ENCODE assay signal across 25 mouse cellular contexts in genomic region chr16:50697722-50698121, GRCm38 (mm10).
"Had no signal": no experiment of that assay in that cellular context is flagged by ENCODE, and none has a peak within 500 bp of the region (broad histone marks: within the 10 kb centered on the region; RNA-seq: fewer than 3 reads in every experiment).

No protein-coding gene starts in this region.

- H3K9ac ChIP-seq: embryonic facial prominence, embryonic 12.5 days; embryonic facial prominence, embryonic 13.5 days; embryonic facial prominence, embryonic 15.5 days; forebrain, embryonic 12.5 days; forebrain, embryonic 13.5 days; forebrain, embryonic 15.5 days; forebrain, postnatal 0 days had no signal

- H3K4me2 ChIP-seq: embryonic facial prominence, embryonic 12.5 days; embryonic facial prominence, embryonic 13.5 days; embryonic facial prominence, embryonic 15.5 days; forebrain, embryonic 12.5 days; forebrain, embryonic 13.5 days; forebrain, embryonic 15.5 days had no signal

- DNase-seq: cerebellum, adult 9-11 months; cerebellum, postnatal 10 days; cerebellum, postnatal 14 days; cerebellum, postnatal 25 days; cerebellum, postnatal 36 days; embryo, embryonic 11 days; forebrain, postnatal 0 days; gastrocnemius, adult 2 months; gastrocnemius, postnatal 10 days; gastrocnemius, postnatal 14 days; gastrocnemius, postnatal 25 days; gastrocnemius, postnatal 36 days; heart, adult 11 months; heart, adult 18-20 months; heart, adult 2 months had no signal

- H3K9me3 ChIP-seq: embryonic facial prominence, embryonic 10.5 days; embryonic facial prominence, embryonic 12.5 days; embryonic facial prominence, embryonic 13.5 days; embryonic facial prominence, embryonic 15.5 days; forebrain, embryonic 10.5 days; forebrain, embryonic 13.5 days; forebrain, embryonic 15.5 days; heart, embryonic 10.5 days had no signal

- H3K27me3 ChIP-seq: embryonic facial prominence, embryonic 12.5 days; embryonic facial prominence, embryonic 13.5 days; embryonic facial prominence, embryonic 15.5 days; forebrain, embryonic 12.5 days; forebrain, embryonic 13.5 days; forebrain, embryonic 15.5 days had no signal

- H3K4me1 ChIP-seq: embryonic facial prominence, embryonic 10.5 days; embryonic facial prominence, embryonic 12.5 days; embryonic facial prominence, embryonic 13.5 days; embryonic facial prominence, embryonic 15.5 days; forebrain, embryonic 10.5 days; forebrain, embryonic 12.5 days; forebrain, embryonic 15.5 days; heart, embryonic 10.5 days had no signal

- H3K4me3 ChIP-seq: embryonic facial prominence, embryonic 10.5 days; embryonic facial prominence, embryonic 12.5 days; embryonic facial prominence, embryonic 13.5 days; embryonic facial prominence, embryonic 15.5 days; erythroblast, embryonic 14.5 days; forebrain, embryonic 10.5 days; forebrain, embryonic 12.5 days; forebrain, embryonic 13.5 days; forebrain, embryonic 15.5 days; gastrocnemius, adult 2 months; heart, adult 2 months; heart, embryonic 10.5 days had no signal

- H3K27ac ChIP-seq: embryonic facial prominence, embryonic 10.5 days; embryonic facial prominence, embryonic 12.5 days; embryonic facial prominence, embryonic 13.5 days; embryonic facial prominence, embryonic 15.5 days; forebrain, embryonic 10.5 days; forebrain, embryonic 12.5 days; forebrain, embryonic 13.5 days; forebrain, embryonic 15.5 days; gastrocnemius, adult 2 months; heart, adult 2 months; heart, embryonic 10.5 days had no signal

- H3K36me3 ChIP-seq: embryonic facial prominence, embryonic 10.5 days; embryonic facial prominence, embryonic 12.5 days; embryonic facial prominence, embryonic 13.5 days; embryonic facial prominence, embryonic 15.5 days; forebrain, embryonic 10.5 days; forebrain, embryonic 12.5 days; forebrain, embryonic 15.5 days; heart, embryonic 10.5 days had no signal
